10 mouse cellular contexts compared by ENCODE assay signal in genomic region chr16:52009421-52009820, GRCm38 (mm10).
"Had no signal": no experiment of that assay in that cellular context is flagged by ENCODE, and none has a peak within 500 bp of the region (broad histone marks: within the 10 kb centered on the region; RNA-seq: fewer than 3 reads in every experiment).

No protein-coding gene starts in this region.

- DNase-seq: retina, postnatal 1 day; right cerebral cortex, adult 18-20 months; right cerebral cortex, postnatal 14 days; right cerebral cortex, postnatal 25 days; right cerebral cortex, postnatal 4 days; spleen, adult 18-20 months; thymus, adult 18-20 months; thymus, adult 2 months; thymus, postnatal 14 days; thymus, postnatal 36 days had no signal
